Mouse (Mus musculus) liver, embryonic 13.5 days (tissue): ENCODE data around the gene Magohb. TPM values are rescaled to one million over a fixed set of nuclear protein-coding genes. Genes with fewer than 3 reads are reported as not detected.

Source experiments
- ATAC-seq: fragments of 200-750 bp; cut with Nextera tagmentation; 2 replicates; pipeline ENCODE4 v1.8.0; 2017; ENCODE audit warnings: low read depth, mild to moderate bottlenecking, moderate number of reproducible peaks, moderate library complexity
- DNase-seq: peaks from one replicate; pipeline ENCODE4 v3.0.0; 2022
- H3K27ac ChIP-seq: fragments of 300-500 bp; sonication (generic); 2 replicates; pipeline ENCODE4 v1.5.1; 2015; ENCODE audit warnings: moderate library complexity, mild to moderate bottlenecking, inconsistent platforms
- H3K27me3 ChIP-seq: fragments of 300-500 bp; sonication (generic); 2 replicates; pipeline ENCODE4 v1.6.1; 2015; ENCODE audit warnings: mild to moderate bottlenecking, inconsistent platforms
- H3K36me3 ChIP-seq: fragments of 300-500 bp; sonication (generic); 2 replicates; pipeline ENCODE4 v1.6.1; 2015; ENCODE audit warnings: mild to moderate bottlenecking, inconsistent platforms
- H3K4me1 ChIP-seq: fragments of 300-500 bp; sonication (generic); replicated peaks from 2 replicates; pipeline ENCODE4 v1.6.1; 2015; ENCODE audit warnings: inconsistent platforms
- H3K4me2 ChIP-seq: fragments of 300-500 bp; sonication (generic); 2 replicates; pipeline ENCODE4 v1.6.1; 2015; ENCODE audit warnings: inconsistent platforms, mild to moderate bottlenecking, moderate library complexity
- H3K4me3 ChIP-seq: fragments of 300-500 bp; sonication (generic); replicated peaks from 2 replicates; pipeline ENCODE4 v1.5.1; 2015; ENCODE audit warnings: mild to moderate bottlenecking, inconsistent platforms
- H3K9ac ChIP-seq: fragments of 300-500 bp; sonication (generic); 2 replicates; pipeline ENCODE4 v1.6.1; 2015; ENCODE audit warnings: mild to moderate bottlenecking, inconsistent platforms
- H3K9me3 ChIP-seq: fragments of 300-500 bp; sonication (generic); replicated peaks from 2 replicates; pipeline ENCODE4 v1.6.1; 2016; ENCODE audit warnings: inconsistent platforms
- WGBS: fragments of 180-500 bp; shearing (Covaris S2); methylation state at CpG from one replicate; pipeline ENCODE4 v1.1.7; 2015; ENCODE audit not compliant: insufficient replicate concordance; 5-methylcytosine and 5-hydroxymethylcytosine counted together
- polyA plus RNA-seq: library from polyadenylated mRNA; unstranded; fragments of >200 nt; fragmentation: Nextera tagmentation; extraction: Ambion mirVana; gene quantifications from 2 replicates; pipeline ENCODE4 v1.2.1, GENCODE M21; 2015

Gene Magohb
- polyA plus RNA-seq = 39.4 and 43.6 TPM in 2 replicates

- WGBS = 3% methylated on average over 51 of the region's 51 CpGs
- peak; percentile 83 for ATAC-seq
- no peaks in the 10 kb centered on the region for H3K27me3 ChIP-seq
- H3K9me3 ChIP-seq = no peaks in the 10 kb centered on the region
- peaks cover 28% of the 10 kb centered on the region for H3K4me1 ChIP-seq
- peak; percentile 71 for DNase-seq
- peaks cover 1% of the 10 kb centered on the region; the same call in 1 of the 2 replicates for H3K36me3 ChIP-seq
- H3K4me2 ChIP-seq = peak within 1 kb of the TSS; percentile 77
- H3K4me3 ChIP-seq = peak within 1 kb of the TSS; percentile 78
- peak within 1 kb of the TSS; percentile 35 for H3K27ac ChIP-seq
- H3K9ac ChIP-seq = peak within 1 kb of the TSS; percentile 73
These were observed at the start of gene Magohb for GRCm38 (mm10) chr6:131292991-131293788. Gene Magohb, minus strand, starts transcription at chr6:131293244.

GRCm38 (mm10) chr6:131340082-131340481 is 47.0 kb upstream of the Magohb start:
- H3K4me3 ChIP-seq = no peak overlapping the region
- DNase-seq (no peak), ATAC-seq (no peak)
- no peak overlapping the region for H3K27ac ChIP-seq
- 43% methylated on average over 3 of the region's 3 CpGs for WGBS
- H3K36me3 ChIP-seq = no peaks in the 10 kb centered on the region
- H3K4me1 ChIP-seq = no peaks in the 10 kb centered on the region
- no peak overlapping the region for H3K9ac ChIP-seq
- H3K4me2 ChIP-seq = no peak overlapping the region
- H3K9me3 ChIP-seq = no peaks in the 10 kb centered on the region
- no peaks in the 10 kb centered on the region for H3K27me3 ChIP-seq

DNA sequence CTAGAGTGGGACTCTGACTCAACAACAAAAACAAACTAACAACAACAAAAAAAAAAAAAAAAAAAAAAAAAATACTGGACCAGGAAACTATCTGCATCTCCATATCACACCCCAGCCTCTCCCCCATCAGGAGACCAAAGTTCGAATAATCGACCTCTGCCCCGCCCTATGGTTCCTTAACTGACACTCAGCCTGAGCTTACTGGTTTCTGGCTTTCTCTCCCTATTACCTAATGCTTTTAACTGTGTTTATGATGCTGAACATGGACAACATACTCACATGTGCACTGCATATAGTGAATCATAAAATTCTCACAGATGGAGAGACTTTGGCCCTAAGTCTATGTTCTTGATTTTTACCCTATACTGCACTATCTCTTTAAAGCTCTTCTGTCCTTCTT is 46.3 kb upstream of the Magohb start:
- WGBS = 60% methylated on average over 3 of the region's 3 CpGs
- H3K9me3 ChIP-seq = no peaks in the 10 kb centered on the region
- no peak for ATAC-seq
- H3K4me1 ChIP-seq = no peaks in the 10 kb centered on the region
- no peak for DNase-seq
- H3K27me3 ChIP-seq = no peaks in the 10 kb centered on the region
- no peak overlapping the region for H3K4me3 ChIP-seq
- no peak overlapping the region for H3K9ac ChIP-seq
- H3K27ac ChIP-seq = no peak overlapping the region
- no peak overlapping the region for H3K4me2 ChIP-seq
- H3K36me3 ChIP-seq = no peaks in the 10 kb centered on the region

GRCm38 (mm10) chr6:131338787-131339186 is 45.7 kb upstream of the Magohb start:
- no peaks in the 10 kb centered on the region for H3K36me3 ChIP-seq
- no peak overlapping the region for H3K4me3 ChIP-seq
- H3K27me3 ChIP-seq = no peaks in the 10 kb centered on the region
- no peak for ATAC-seq
- no peaks in the 10 kb centered on the region for H3K9me3 ChIP-seq
- no peak overlapping the region for H3K9ac ChIP-seq
- 42% methylated on average over 1 of the region's 1 CpGs for WGBS
- no peak overlapping the region for H3K27ac ChIP-seq
- H3K4me2 ChIP-seq = no peak overlapping the region
- H3K4me1 ChIP-seq = no peaks in the 10 kb centered on the region
- no peak for DNase-seq

GRCm38 (mm10) chr6:131327076-131327475 is 34.0 kb upstream of the Magohb start:
- Histone ChIP-seq H3K27me3 (no peaks in the 10 kb centered on the region), H3K9me3 (no peaks in the 10 kb centered on the region), H3K4me2 (no peak overlapping the region), H3K4me3 (no peak overlapping the region), H3K9ac (no peak overlapping the region), H3K27ac (no peak overlapping the region), H3K4me1 (no peaks in the 10 kb centered on the region), H3K36me3 (no peaks in the 10 kb centered on the region)
- WGBS = 82% methylated on average over 2 of the region's 2 CpGs
- ATAC-seq (no peak), DNase-seq (no peak)

- Histone ChIP-seq H3K9ac (no peak overlapping the region), H3K4me1 (no peaks in the 10 kb centered on the region), H3K4me2 (no peak overlapping the region), H3K9me3 (no peaks in the 10 kb centered on the region), H3K36me3 (no peaks in the 10 kb centered on the region), H3K4me3 (no peak overlapping the region), H3K27ac (no peak overlapping the region), H3K27me3 (no peaks in the 10 kb centered on the region)
- no peak for DNase-seq
- WGBS = 36% methylated on average over 3 of the region's 3 CpGs
- no peak for ATAC-seq
These were observed 29.0 kb upstream of the Magohb start for GRCm38 (mm10) chr6:131321854-131322639.

- WGBS = 54% methylated on average over 7 of the region's 7 CpGs
- no peaks in the 10 kb centered on the region for H3K27me3 ChIP-seq
- H3K9ac ChIP-seq = no peak overlapping the region
- no peaks in the 10 kb centered on the region for H3K36me3 ChIP-seq
- H3K9me3 ChIP-seq = no peaks in the 10 kb centered on the region
- H3K4me1 ChIP-seq = no peaks in the 10 kb centered on the region
- H3K4me2 ChIP-seq = no peak overlapping the region
- H3K27ac ChIP-seq = no peak overlapping the region
- no peak for DNase-seq
- no peak overlapping the region for H3K4me3 ChIP-seq
- peak; percentile 36; the same call in 1 of the 2 replicates for ATAC-seq
These were observed 23.4 kb upstream of the Magohb start for GRCm38 (mm10) chr6:131316155-131317101.

DNA sequence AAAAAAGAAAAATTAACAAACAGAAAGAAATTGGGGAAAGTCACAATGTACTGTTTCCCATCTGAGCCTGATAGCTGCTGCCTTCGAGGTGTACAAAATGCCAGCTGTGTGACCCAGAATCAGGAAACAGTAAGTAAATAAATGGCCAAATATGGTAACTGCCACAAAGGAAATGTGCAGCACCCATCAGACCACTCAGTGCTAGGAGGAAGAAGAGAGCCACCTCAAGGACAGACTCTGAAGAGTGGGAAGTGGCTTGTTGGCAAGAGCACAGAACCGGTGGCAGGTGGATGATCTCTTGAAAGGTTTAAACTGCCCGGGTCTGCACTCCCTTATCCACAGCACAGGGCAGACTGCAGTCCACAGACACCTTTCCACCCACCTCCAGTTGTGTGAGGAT is 15.0 kb upstream of the Magohb start:
- ATAC-seq (no peak), DNase-seq (no peak)
- H3K9ac ChIP-seq = no peak overlapping the region
- H3K27ac ChIP-seq = no peak overlapping the region
- no peaks in the 10 kb centered on the region for H3K9me3 ChIP-seq
- no peaks in the 10 kb centered on the region for H3K36me3 ChIP-seq
- H3K27me3 ChIP-seq = no peaks in the 10 kb centered on the region
- H3K4me3 ChIP-seq = no peak overlapping the region
- no peaks in the 10 kb centered on the region for H3K4me1 ChIP-seq
- WGBS = 27% methylated on average over 3 of the region's 3 CpGs
- H3K4me2 ChIP-seq = no peak overlapping the region

- H3K4me3 ChIP-seq = no peak overlapping the region
- no peaks in the 10 kb centered on the region for H3K9me3 ChIP-seq
- H3K4me1 ChIP-seq = no peaks in the 10 kb centered on the region
- DNase-seq (no peak), ATAC-seq (peak; percentile 58)
- H3K36me3 ChIP-seq = no peaks in the 10 kb centered on the region
- H3K4me2 ChIP-seq = no peak overlapping the region
- WGBS = 45% methylated on average over 3 of the region's 3 CpGs
- no peak overlapping the region for H3K27ac ChIP-seq
- no peak overlapping the region for H3K9ac ChIP-seq
- 0 out of 2 replicates have a peak, but pooled peaks cover 2% of the 10 kb centered on the region for H3K27me3 ChIP-seq
These were observed 11.7 kb upstream of the Magohb start for GRCm38 (mm10) chr6:131304776-131305175.

DNA sequence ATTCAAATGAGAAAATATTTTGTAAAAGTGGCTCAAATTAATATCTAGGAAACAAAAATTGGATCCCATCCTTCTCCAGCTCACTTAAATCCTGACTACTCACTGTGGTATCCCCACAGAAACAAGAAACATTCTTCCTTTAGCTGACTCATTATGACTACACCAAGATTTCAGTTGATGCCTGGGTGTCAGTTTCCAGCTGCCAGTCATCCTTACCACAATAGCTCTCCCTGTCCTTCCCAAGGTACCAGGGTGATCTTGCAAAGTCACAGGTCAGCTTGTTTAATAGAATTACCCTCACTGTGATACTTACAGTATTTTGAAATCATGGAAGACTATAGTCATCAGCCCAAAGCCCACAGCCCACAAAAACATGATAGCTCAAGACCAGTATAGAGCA is 5.5 kb upstream of the Magohb start:
- Histone ChIP-seq H3K36me3 (no peaks in the 10 kb centered on the region), H3K4me1 (peaks cover 3% of the 10 kb centered on the region; the same call in 1 of the 2 replicates), H3K9me3 (no peaks in the 10 kb centered on the region), H3K4me3 (no peak overlapping the region), H3K27ac (no peak overlapping the region), H3K4me2 (no peak overlapping the region), H3K27me3 (0 out of 2 replicates have a peak, but pooled peaks cover 2% of the 10 kb centered on the region), H3K9ac (no peak overlapping the region)
- no peak for DNase-seq
- ATAC-seq = no peak
